Mouse (Mus musculus) MN1 (cell line): Measurements from ENCODE around the gene Gm28363.
"Not testable (repeated sequence)": the region's sequence is repeated elsewhere in the genome, so short reads cannot be mapped to it uniquely, and the experiment has no call there.

Experiments used
- DNase-seq: peaks from one replicate; pipeline ENCODE4 v3.0.0-alpha.2; 2016; ENCODE audit warnings: low spot score

The Gm28363 gene

DNA sequence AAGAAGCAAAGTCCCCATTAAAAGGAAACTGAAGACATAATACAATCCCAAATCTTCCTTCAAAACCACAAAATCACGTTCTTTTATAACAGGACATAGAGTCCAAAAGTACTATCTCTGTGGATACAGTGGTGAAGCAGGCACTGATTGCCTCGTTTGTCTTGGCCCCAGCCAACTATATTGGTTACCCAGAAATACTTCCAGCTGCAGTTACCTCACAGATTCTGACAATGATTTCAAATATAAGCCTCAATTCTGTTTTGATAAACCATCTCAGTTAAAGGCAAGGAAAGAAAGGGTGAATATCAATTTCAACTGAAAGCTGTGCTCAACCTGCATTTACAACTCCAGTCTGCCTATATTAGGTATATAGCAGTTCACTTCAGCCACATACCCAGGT is at the start of gene Gm28363:
Gene Gm28363, plus strand, starts transcription at position 301 of the 400 bp plus-strand sequence.
- DNase-seq: not testable (repeated sequence)

DNA sequence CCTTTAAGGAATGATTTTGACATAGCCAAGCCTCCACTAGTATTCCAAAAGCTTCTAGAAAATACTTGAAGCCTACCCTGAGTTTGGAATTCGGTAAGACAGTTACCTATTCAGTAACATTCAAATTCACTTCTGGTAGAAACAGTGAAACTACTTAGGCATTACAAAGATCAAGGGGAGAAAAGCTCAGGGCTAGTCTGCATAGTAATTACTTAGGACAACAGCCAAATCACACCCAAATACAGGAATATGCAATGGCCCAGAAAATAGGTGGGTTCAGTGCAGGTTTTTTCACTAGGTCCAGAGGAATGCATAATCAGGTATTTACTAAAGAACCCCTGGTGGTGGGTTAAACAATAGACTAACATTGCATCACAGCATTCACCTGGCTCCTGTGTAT is 46.7 kb upstream of the Gm28363 start:
- DNase-seq: not testable (repeated sequence)
